Mouse (Mus musculus): ENCODE measurements around the gene Obsl1. TPM values are rescaled to one million over a fixed set of nuclear protein-coding genes. Genes with fewer than 3 reads are reported as not detected.

The Obsl1 gene
- polyA plus RNA-seq, 2 experiments: 5.3 to 9.7 TPM

DNA sequence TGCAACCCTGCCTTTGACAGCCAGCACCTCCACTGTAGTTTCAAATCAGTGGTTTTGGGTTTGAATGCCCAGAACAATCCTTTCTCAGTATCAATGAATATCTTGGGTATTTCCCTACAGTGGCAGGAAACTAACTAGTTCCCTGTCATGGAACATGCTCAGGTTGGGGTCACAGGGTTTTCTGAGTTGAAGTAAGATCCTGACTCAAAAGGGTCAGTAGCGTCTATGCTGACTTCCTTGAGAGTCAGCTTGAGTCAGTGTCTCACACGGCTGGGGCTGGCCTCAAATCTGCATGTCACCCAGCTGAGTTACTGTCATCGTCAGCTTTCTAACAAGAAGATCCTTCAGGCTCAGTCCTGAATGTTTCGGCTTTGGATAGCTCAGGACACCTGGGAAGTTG lies 7.4 kb downstream of the Obsl1 start:
- H3K36me3 ChIP-seq (replicated peaks; ENCODE audit: control insufficient read depth, insufficient read depth, low read depth): no peaks in the 10 kb centered on the region
- DNase-seq (ENCODE audit: low read depth in 3 of 3, low spot score in 3 of 3) (no peak), ATAC-seq (ENCODE audit: insufficient read depth) (no peak)
- no peaks in the 10 kb centered on the region for H3K9me3 ChIP-seq (ENCODE audit: control insufficient read depth, low read length)
- no peak overlapping the region for H3K27ac ChIP-seq
- H3K4me1 ChIP-seq (replicated peaks; ENCODE audit: control insufficient read depth in 2 of 2, insufficient read depth in 2 of 2, low read length in 1 of 2): no peaks in the 10 kb centered on the region
- no peak overlapping the region for H3K9ac ChIP-seq (replicated peaks)
- no peaks in the 10 kb centered on the region for H3K27me3 ChIP-seq (ENCODE audit: control insufficient read depth, insufficient read depth, low read length)
- H3K4me2 ChIP-seq (ENCODE audit: low read depth): no peak overlapping the region
- WGBS (ENCODE audit: insufficient replicate concordance): 56% methylated on average over 4 of the region's 4 CpGs
- no peak for TF ChIP-seq EP300 (IDR thresholded peaks at IDR 0.05; ENCODE audit: low read depth)
- TF ChIP-seq CTCF (IDR thresholded peaks at IDR 0.05; ENCODE audit: low read depth): no peak
- no peak overlapping the region for H3K4me3 ChIP-seq (ENCODE audit: insufficient read depth in 1 of 2, low read depth in 2 of 2, low read length in 2 of 2)

DNA sequence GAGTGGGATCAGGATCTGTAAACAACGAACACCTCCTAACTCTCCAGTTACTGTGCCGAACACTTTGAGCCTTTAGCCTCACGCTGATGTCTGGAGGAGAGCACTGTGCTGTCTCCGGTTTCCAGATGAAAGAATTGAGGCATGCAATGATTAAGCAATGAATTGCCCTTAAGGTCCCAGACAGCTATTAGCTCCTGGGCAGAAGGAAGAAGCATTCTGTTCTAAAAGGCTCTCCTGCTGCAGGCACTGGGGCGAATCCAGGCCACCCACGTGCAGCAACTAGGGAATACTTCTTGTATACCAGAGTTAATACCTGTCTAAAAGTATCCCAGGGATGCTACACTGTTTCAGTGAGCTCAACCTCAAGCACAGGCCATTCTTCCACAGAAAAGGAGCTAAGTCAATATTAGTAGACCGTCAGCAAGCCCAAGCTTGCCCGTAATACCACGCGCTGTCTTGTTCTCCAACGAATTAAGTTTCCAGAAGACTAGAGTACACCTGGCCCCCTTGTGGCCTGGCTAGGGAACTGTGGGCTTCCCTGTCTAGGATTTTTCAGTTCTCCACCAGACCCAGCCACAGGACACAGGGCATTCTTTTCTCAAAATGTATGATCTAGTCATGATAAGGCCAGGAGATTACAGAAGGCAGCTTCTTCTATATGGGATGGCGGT lies 11.2 kb downstream of the Obsl1 start:
- WGBS (ENCODE audit: insufficient replicate concordance): 59% methylated on average over 12 of the region's 12 CpGs
- H3K27me3 ChIP-seq (ENCODE audit: control insufficient read depth, insufficient read depth, low read length): no peaks in the 10 kb centered on the region
- ATAC-seq (ENCODE audit: insufficient read depth): no peak
- H3K4me1 ChIP-seq (replicated peaks; ENCODE audit: control insufficient read depth in 2 of 2, insufficient read depth in 2 of 2, low read length in 1 of 2): no peaks in the 10 kb centered on the region
- no peak overlapping the region for H3K9ac ChIP-seq (replicated peaks)
- no peak overlapping the region for H3K4me3 ChIP-seq (ENCODE audit: insufficient read depth in 1 of 2, low read depth in 2 of 2, low read length in 2 of 2)
- TF ChIP-seq EP300 (IDR thresholded peaks at IDR 0.05; ENCODE audit: low read depth): no peak
- TF ChIP-seq CTCF (IDR thresholded peaks at IDR 0.05; ENCODE audit: low read depth): peak; percentile 71
- H3K4me2 ChIP-seq (ENCODE audit: low read depth): no peak overlapping the region
- no peak for DNase-seq (ENCODE audit: low read depth in 3 of 3, low spot score in 3 of 3)
- H3K36me3 ChIP-seq (replicated peaks; ENCODE audit: control insufficient read depth, insufficient read depth, low read depth): no peaks in the 10 kb centered on the region
- no peak overlapping the region for H3K27ac ChIP-seq
- no peaks in the 10 kb centered on the region for H3K9me3 ChIP-seq (ENCODE audit: control insufficient read depth, low read length)

DNA sequence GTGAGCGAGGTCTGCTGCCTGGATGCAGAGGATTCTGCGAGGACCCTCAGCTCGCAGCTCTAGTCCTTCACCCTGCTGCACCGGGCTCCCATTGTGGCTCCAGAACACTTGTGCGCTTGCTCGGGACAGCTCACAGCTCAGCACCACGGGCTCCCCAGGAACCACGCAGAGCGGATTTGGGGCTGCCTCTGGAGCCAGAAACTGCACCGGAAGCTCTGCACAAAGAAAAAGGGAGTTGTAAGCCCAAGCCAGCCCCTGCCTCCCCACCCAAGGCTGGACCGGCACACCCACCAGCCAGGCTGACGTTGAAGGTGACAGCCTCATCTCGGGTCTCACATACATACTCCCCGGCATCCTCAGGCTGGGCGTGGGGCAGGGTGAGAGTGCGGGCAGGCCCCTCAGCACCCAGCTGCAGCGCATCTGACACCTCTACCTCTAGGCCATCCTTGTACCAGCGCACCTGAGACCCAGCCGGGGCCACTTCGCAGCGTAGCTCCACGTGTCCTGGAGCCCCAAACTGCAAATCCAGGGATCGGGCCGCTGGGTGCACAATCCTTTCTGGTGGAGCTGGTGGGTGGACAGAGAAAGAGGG lies 13.6 kb downstream of the Obsl1 start:
- H3K27me3 ChIP-seq (ENCODE audit: control insufficient read depth, insufficient read depth, low read length): peaks cover 14% of the 10 kb centered on the region
- H3K9me3 ChIP-seq (ENCODE audit: control insufficient read depth, low read length): no peaks in the 10 kb centered on the region
- no peak overlapping the region for H3K27ac ChIP-seq
- no peaks in the 10 kb centered on the region for H3K4me1 ChIP-seq (replicated peaks; ENCODE audit: control insufficient read depth in 2 of 2, insufficient read depth in 2 of 2, low read length in 1 of 2)
- no peak for ATAC-seq (ENCODE audit: insufficient read depth)
- no peak overlapping the region for H3K9ac ChIP-seq (replicated peaks)
- no peak for DNase-seq (ENCODE audit: low read depth in 3 of 3, low spot score in 3 of 3)
- H3K4me3 ChIP-seq (ENCODE audit: insufficient read depth in 1 of 2, low read depth in 2 of 2, low read length in 2 of 2): no peak overlapping the region
- H3K36me3 ChIP-seq (replicated peaks; ENCODE audit: control insufficient read depth, insufficient read depth, low read depth): no peaks in the 10 kb centered on the region
- no peak overlapping the region for H3K4me2 ChIP-seq (ENCODE audit: low read depth)
- WGBS (ENCODE audit: insufficient replicate concordance): 49% methylated on average over 24 of the region's 24 CpGs
- TF ChIP-seq EP300 (IDR thresholded peaks at IDR 0.05; ENCODE audit: low read depth) (no peak), CTCF (IDR thresholded peaks at IDR 0.05; ENCODE audit: low read depth) (no peak)

DNA sequence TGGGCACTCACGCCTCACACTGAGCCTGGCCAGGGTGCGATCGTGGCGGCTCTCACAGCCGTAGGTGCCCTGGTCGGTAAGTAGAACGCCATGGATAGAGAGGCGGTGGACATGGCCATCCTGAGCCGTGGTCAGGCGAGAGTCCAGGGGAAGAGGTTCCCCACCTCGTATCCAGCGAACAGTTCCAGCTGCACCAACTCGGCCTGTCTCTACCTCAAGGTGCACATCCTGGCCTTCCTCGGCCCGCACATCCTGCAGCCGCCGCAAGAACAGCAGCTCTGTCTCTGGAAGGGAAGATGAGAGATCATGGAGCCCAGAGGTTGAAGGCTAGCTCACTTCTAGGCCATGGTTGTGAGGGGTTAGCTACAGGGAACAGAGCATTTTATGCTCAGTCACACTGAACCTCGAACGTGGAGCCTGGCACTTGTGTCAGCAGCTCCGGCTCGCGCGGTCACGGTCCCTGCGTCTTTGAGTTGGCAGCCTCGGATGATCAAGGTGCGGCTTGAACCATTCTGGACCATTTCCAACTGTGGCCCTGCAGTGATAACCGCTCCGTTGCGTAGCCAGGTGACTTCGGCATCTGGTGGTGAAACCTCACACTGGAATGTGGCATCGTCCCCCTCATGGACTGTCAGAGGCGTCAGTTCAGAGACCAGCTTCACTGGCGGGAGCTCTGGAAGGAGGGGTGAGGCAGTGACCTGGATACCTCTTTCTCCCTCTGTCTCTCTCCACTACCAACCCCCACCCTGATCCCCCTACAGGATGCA lies 15.3 kb downstream of the Obsl1 start:
- DNase-seq (ENCODE audit: low read depth in 3 of 3, low spot score in 3 of 3) (no peak), ATAC-seq (ENCODE audit: insufficient read depth) (no peak)
- TF ChIP-seq EP300 (IDR thresholded peaks at IDR 0.05; ENCODE audit: low read depth) (no peak), CTCF (IDR thresholded peaks at IDR 0.05; ENCODE audit: low read depth) (no peak)
- Histone ChIP-seq H3K9ac (replicated peaks) (no peak overlapping the region), H3K27me3 (ENCODE audit: control insufficient read depth, insufficient read depth, low read length) (peaks cover 31% of the 10 kb centered on the region), H3K27ac (no peak overlapping the region), H3K4me2 (ENCODE audit: low read depth) (no peak overlapping the region), H3K9me3 (ENCODE audit: control insufficient read depth, low read length) (no peaks in the 10 kb centered on the region), H3K4me3 (ENCODE audit: insufficient read depth in 1 of 2, low read depth in 2 of 2, low read length in 2 of 2) (no peak overlapping the region), H3K4me1 (replicated peaks; ENCODE audit: control insufficient read depth in 2 of 2, insufficient read depth in 2 of 2, low read length in 1 of 2) (no peaks in the 10 kb centered on the region), H3K36me3 (replicated peaks; ENCODE audit: control insufficient read depth, insufficient read depth, low read depth) (no peaks in the 10 kb centered on the region)
- whole genome bisulfite sequencing (ENCODE audit: insufficient replicate concordance): 72% methylated on average over 34 of the region's 34 CpGs

Data from liver, embryonic 14.5 days (tissue).